Mouse (Mus musculus) liver, postnatal 0 days (tissue): ENCODE measurements around the gene Clip2. TPM values are rescaled to one million over a fixed set of nuclear protein-coding genes. Genes with fewer than 3 reads are reported as not detected.
A peak's percentile ranks its signal among the peaks of the same experiment; 100 is the strongest.

ENCODE experiments used
- ATAC-seq: fragments of 200-750 bp; cut with Nextera tagmentation; 2 replicates; pipeline ENCODE4 v1.8.0; 2017; ENCODE audit warnings: mild to moderate bottlenecking, moderate library complexity
- DNase-seq: peaks from one replicate; pipeline ENCODE4 v3.0.0-alpha.2; 2016
- H3K27ac ChIP-seq: fragments of 300-500 bp; sonication (generic); 2 replicates; pipeline ENCODE4 v1.5.1; 2014; ENCODE audit warnings: antibody characterized with exemption, moderate library complexity, mild to moderate bottlenecking, low read depth
- H3K27me3 ChIP-seq: fragments of 300-500 bp; sonication (generic); 2 replicates; pipeline ENCODE4 v1.6.1; 2014; ENCODE audit warnings: low read length, control low read depth, mixed read lengths; ENCODE audit not compliant: insufficient read depth
- H3K36me3 ChIP-seq: fragments of 300-500 bp; sonication (generic); replicated peaks from 2 replicates; pipeline ENCODE4 v1.6.1; 2014; ENCODE audit warnings: mild to moderate bottlenecking, control low read depth, low read length, moderate library complexity, mixed read lengths; ENCODE audit not compliant: insufficient read depth
- H3K4me1 ChIP-seq: fragments of 300-500 bp; sonication (generic); 2 replicates; pipeline ENCODE4 v1.6.1; 2014; ENCODE audit warnings: antibody characterized with exemption, mild to moderate bottlenecking, control low read depth; ENCODE audit not compliant: insufficient read depth
- H3K4me2 ChIP-seq: fragments of 300-500 bp; sonication (generic); 2 replicates; pipeline ENCODE4 v1.6.1; 2014; ENCODE audit warnings: low read depth, mild to moderate bottlenecking, low read length, moderate library complexity, mixed read lengths
- H3K4me3 ChIP-seq: fragments of 300-500 bp; sonication (generic); 2 replicates; pipeline ENCODE4 v1.5.1; 2014; ENCODE audit warnings: low read depth, low read length
- H3K9ac ChIP-seq: fragments of 300-500 bp; sonication (generic); replicated peaks from 2 replicates; pipeline ENCODE4 v1.6.1; 2014; ENCODE audit warnings: mild to moderate bottlenecking, moderate library complexity
- H3K9me3 ChIP-seq: fragments of 300-500 bp; sonication (generic); 2 replicates; pipeline ENCODE4 v1.6.1; 2016; ENCODE audit warnings: mild to moderate bottlenecking, control low read depth, low read length, mixed read lengths
- CTCF ChIP-seq: sonication (generic); IDR thresholded peaks from 2 replicates; pipeline ENCODE4 v1.5.1; 2016; ENCODE audit warnings: antibody characterized with exemption, low read depth
- EP300 ChIP-seq: IDR thresholded peaks from 2 replicates; pipeline ENCODE4 v1.6.1; 2016; ENCODE audit warnings: antibody characterized with exemption, low read depth, mild to moderate bottlenecking
- WGBS: fragments of 180-500 bp; shearing (Covaris S2); extraction: QIAGEN DNeasy Blood & Tissue Kit; methylation state at CpG from one replicate; pipeline ENCODE4 v1.1.7; 2014; ENCODE audit not compliant: insufficient replicate concordance; 5-methylcytosine and 5-hydroxymethylcytosine counted together
- polyA plus RNA-seq: library from polyadenylated mRNA; unstranded; fragments of >200 nt; fragmentation: Nextera tagmentation; extraction: Ambion mirVana; gene quantifications from 2 replicates; pipeline ENCODE4 v1.2.1, GENCODE M21; 2015

Gene Clip2
- polyA plus RNA-seq, 1 experiment from 2014 or later, result 0.29 TPM

DNA sequence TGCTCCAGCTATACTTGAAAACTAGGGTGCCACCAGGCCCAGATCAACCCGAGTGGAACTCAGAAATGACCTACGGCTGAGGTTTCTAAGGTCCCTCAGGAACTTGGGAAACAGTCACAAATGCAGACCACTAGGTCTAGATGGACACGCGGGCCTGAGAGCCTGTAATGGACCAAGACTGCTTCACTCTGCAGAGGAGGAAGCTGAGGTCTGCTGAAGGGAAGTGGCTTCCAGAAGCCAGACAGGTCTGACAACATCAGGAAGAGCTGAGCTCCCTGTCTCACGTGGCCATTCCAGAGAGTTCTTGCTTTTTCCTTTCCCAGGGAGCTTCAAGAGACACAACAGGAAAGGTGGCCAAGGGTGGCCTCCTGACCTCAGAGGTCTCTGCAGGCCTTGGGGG is 43.3 kb downstream of the Clip2 start:
- H3K27ac ChIP-seq, result no peak overlapping the region
- no peaks in the 10 kb centered on the region for H3K27me3 ChIP-seq
- 38% methylated on average over 5 of the region's 5 CpGs for WGBS
- H3K4me3 ChIP-seq, result no peak overlapping the region
- no peaks in the 10 kb centered on the region for H3K4me1 ChIP-seq
- no peak overlapping the region for H3K9ac ChIP-seq
- no peaks in the 10 kb centered on the region; the same call in 1 of the 2 replicates for H3K36me3 ChIP-seq
- DNase-seq (no peak), ATAC-seq (no peak)
- no peaks in the 10 kb centered on the region for H3K9me3 ChIP-seq
- TF ChIP-seq EP300 (no peak), CTCF (no peak)
- H3K4me2 ChIP-seq, result no peak overlapping the region

DNA sequence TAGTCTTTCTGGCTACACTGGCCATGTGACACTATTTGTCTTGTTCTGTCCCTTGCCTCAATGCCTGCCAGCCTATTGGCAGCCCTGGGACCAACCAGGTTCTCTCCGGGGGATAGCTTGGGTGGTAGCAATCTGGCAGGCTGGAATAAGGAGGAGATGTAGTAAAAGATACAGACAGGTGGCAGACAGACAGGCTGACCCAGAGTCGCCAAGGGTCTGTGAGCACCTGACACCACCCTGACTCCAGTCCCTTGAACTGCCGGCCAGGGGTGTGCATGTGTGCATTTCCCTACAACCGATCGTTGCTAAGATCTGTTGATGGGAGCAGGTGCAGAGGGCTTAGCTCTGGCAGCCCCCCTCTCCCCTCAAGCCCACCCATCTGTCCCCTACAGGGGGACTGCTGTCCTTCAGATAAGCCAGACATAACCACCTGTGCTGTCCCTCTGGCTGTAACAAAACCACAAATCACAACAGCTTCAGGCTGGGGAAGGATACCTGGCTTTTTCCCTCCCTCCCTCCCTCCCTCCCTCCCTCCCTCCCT is 44.3 kb downstream of the Clip2 start:
- DNase-seq (no peak), ATAC-seq (no peak)
- 65% methylated on average over 5 of the region's 5 CpGs for WGBS
- no peaks in the 10 kb centered on the region for H3K36me3 ChIP-seq
- no peak overlapping the region for H3K9ac ChIP-seq
- H3K4me3 ChIP-seq, result no peak overlapping the region
- H3K4me1 ChIP-seq, result no peaks in the 10 kb centered on the region
- H3K4me2 ChIP-seq, result no peak overlapping the region
- TF ChIP-seq CTCF (no peak), EP300 (no peak)
- no peaks in the 10 kb centered on the region for H3K9me3 ChIP-seq
- H3K27ac ChIP-seq, result no peak overlapping the region
- no peaks in the 10 kb centered on the region for H3K27me3 ChIP-seq

DNA sequence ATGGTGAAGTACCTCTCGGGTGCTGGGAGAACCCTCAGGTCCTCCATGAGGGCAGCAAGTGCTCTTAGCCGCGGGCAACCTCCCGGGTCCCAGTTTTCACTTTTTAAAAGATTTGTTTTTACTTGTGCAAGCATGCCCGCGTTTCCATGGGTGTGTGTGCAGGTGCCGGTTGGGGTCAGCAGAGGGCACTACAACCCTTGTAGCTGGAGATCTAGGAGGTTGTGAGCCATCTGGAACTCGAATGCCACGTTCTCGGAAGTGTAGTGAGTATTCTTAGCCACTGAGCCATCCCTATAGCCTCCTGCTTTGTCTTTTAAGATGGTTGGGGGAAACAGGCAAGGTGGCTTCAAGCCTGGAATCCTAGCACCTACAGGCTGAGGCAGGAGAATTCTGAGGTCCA is 44.9 kb downstream of the Clip2 start:
- H3K9me3 ChIP-seq, result no peaks in the 10 kb centered on the region
- WGBS, result 15% methylated on average over 10 of the region's 10 CpGs
- ATAC-seq, result peak; percentile 61
- TF ChIP-seq CTCF, result peak; percentile 88
- TF ChIP-seq EP300, result no peak
- no peak overlapping the region for H3K9ac ChIP-seq
- H3K4me2 ChIP-seq, result no peak overlapping the region
- peak; percentile 84 for DNase-seq
- no peaks in the 10 kb centered on the region for H3K36me3 ChIP-seq
- no peak overlapping the region for H3K4me3 ChIP-seq
- H3K27me3 ChIP-seq, result no peaks in the 10 kb centered on the region
- H3K4me1 ChIP-seq, result no peaks in the 10 kb centered on the region
- no peak overlapping the region for H3K27ac ChIP-seq

DNA sequence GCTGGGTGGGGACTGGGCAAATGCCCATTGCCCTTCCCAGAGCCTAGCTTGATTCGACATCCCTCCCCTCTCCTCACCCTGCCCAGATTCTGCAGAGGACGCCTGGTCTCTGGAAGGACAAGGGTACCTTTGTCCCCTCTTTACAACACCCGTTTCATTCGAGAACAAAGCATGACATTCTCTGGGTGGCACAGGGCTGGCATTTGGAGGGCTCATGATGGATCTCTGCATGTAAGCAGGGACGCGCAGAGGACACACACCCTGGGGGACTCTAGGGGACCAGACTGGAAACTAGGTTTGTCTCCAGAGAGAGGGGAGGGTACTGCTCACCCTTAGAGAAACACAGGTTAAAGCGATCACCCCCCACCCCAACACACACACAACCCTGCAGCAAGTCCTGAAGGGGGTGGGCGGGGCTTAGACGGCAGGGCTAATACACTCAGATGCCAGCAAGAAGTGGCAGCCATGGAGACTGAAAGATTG is 46.4 kb downstream of the Clip2 start:
- DNase-seq, result no peak
- no peaks in the 10 kb centered on the region for H3K4me1 ChIP-seq
- H3K4me3 ChIP-seq, result no peak overlapping the region
- H3K36me3 ChIP-seq, result no peaks in the 10 kb centered on the region
- H3K27ac ChIP-seq, result no peak overlapping the region
- no peaks in the 10 kb centered on the region for H3K9me3 ChIP-seq
- no peak overlapping the region for H3K4me2 ChIP-seq
- H3K27me3 ChIP-seq, result no peaks in the 10 kb centered on the region
- WGBS, result 77% methylated on average over 9 of the region's 9 CpGs
- no peak overlapping the region for H3K9ac ChIP-seq
- no peak for TF ChIP-seq CTCF
- TF ChIP-seq EP300, result no peak
- no peak for ATAC-seq

DNA sequence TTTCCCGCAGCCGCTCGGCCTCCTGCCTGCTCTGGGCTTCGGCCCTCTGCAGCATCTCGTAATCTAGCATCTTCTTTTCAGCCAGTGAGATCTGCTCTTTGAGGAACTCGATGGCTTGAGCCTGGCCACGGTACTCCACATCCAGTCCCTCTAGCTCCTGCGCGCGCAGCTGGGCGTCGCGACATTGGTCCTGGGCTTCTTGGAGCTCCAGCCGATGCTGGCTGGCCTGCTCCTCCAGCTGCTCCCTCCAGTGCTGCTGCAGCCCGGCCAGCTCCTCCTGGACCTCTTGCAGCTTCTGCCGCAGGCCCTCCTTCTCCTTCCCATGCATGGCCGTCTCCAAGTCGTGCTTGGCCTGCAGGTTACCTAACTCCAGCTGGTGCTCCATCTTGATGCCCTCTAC is 49.6 kb downstream of the Clip2 start:
- Histone ChIP-seq H3K4me2 (no peak overlapping the region), H3K9ac (no peak overlapping the region), H3K27me3 (no peaks in the 10 kb centered on the region), H3K36me3 (no peaks in the 10 kb centered on the region), H3K9me3 (no peaks in the 10 kb centered on the region), H3K4me1 (no peaks in the 10 kb centered on the region), H3K27ac (no peak overlapping the region), H3K4me3 (no peak overlapping the region)
- no peak for DNase-seq
- TF ChIP-seq EP300, result no peak
- TF ChIP-seq CTCF, result no peak
- WGBS, result 93% methylated on average over 18 of the region's 18 CpGs
- no peak for ATAC-seq

DNA sequence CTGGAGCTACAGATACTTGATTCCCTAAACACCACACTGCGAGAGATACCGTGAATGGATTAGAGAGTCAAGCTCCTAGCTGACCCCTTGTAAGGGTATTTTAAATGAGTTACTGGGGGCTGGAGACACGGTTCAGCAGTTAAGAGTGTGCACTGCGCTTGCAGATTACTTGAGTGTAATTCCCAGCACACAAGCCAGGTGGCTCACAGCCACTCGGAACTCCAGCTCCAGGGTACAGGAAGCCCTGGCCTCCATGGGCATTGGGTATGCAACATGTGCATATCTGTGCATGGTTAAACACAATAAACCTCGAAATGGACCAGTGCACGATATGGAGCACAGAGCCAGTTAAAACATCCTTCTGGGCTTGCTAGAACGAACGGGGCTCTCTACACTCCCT is 50.8 kb downstream of the Clip2 start:
- H3K4me1 ChIP-seq, result no peaks in the 10 kb centered on the region
- peak; percentile 47 for TF ChIP-seq CTCF
- TF ChIP-seq EP300, result no peak
- H3K9me3 ChIP-seq, result no peaks in the 10 kb centered on the region
- 76% methylated on average over 9 of the region's 9 CpGs for WGBS
- H3K36me3 ChIP-seq, result no peaks in the 10 kb centered on the region
- H3K9ac ChIP-seq, result no peak overlapping the region
- H3K27me3 ChIP-seq, result no peaks in the 10 kb centered on the region
- no peak overlapping the region for H3K4me2 ChIP-seq
- DNase-seq, result no peak
- H3K4me3 ChIP-seq, result no peak overlapping the region
- no peak for ATAC-seq
- H3K27ac ChIP-seq, result no peak overlapping the region

DNA sequence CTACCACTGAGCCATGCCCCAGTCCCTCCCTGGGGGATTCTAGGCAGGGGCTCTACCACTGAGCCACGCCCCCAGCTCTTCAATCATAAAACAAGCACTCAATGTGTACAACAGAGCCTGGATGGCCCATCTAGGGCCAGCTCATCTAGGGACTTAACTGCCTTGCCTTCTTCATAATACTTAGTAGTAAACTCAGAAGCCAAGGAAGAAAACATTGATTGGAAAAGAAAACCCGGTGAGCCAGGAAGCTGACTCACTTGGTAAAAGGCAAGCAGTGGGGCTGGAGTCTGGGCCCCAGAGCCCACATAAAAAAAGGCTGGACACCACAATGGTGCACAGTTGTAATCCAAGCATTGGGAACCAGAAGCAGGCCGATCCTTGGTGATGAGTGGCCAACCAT is 51.6 kb downstream of the Clip2 start:
- Histone ChIP-seq H3K9me3 (no peaks in the 10 kb centered on the region), H3K36me3 (no peaks in the 10 kb centered on the region), H3K4me1 (no peaks in the 10 kb centered on the region), H3K4me2 (no peak overlapping the region), H3K4me3 (no peak overlapping the region), H3K27me3 (no peaks in the 10 kb centered on the region), H3K27ac (no peak overlapping the region), H3K9ac (no peak overlapping the region)
- DNase-seq, result no peak
- 80% methylated on average over 3 of the region's 3 CpGs for WGBS
- no peak for ATAC-seq
- TF ChIP-seq EP300 (no peak), CTCF (no peak)
